In genomic region chr13:109255634-109256033, GRCm38 (mm10) we compare ENCODE assay signal across 14 mouse cellular contexts.
DNase-seq lines count a peak whose midpoint lies in the region.
"Had no signal": no experiment of that assay in that cellular context is flagged by ENCODE, and none has a peak within 500 bp of the region (broad histone marks: within the 10 kb centered on the region; RNA-seq: fewer than 3 reads in every experiment).

No protein-coding gene starts in this region.

- intact Hi-C loops in heart, postnatal 25 days (cut with DNase I) = no loop called here

- peak; percentile 36 for DNase-seq in adrenal gland, postnatal 10 days
- no peak for DNase-seq in adrenal gland, adult 18-20 months (ENCODE audit: low spot score in 2 of 2)
- DNase-seq in heart, postnatal 4 days = peak; percentile 34
- no peak for DNase-seq in heart, postnatal 25 days (ENCODE audit: low spot score)
- peak; percentile 78 for DNase-seq in Muller cell, postnatal 12 days (ENCODE audit: inconsistent ontology term)
- peak; percentile 28 for DNase-seq in kidney, postnatal 10 days
- no peak for DNase-seq in cerebellum, adult 11 months
- DNase-seq in thymus, postnatal 14 days = no peak
- DNase-seq: adrenal gland, adult 8-10 months; cerebellum, adult 11-12 months; gastrocnemius, postnatal 14 days; layer of hippocampus, postnatal 36 days; thymus, adult 18-20 months; thymus, postnatal 4 days had no signal

Comparison
In these comparisons a context has a peak if more than half of its experiments do, and no peak if none do; other contexts are left out.
1. DNase-seq: peak in adrenal gland, postnatal 10 days (single experiment), heart, postnatal 4 days (single experiment), Muller cell, postnatal 12 days (single experiment) and kidney, postnatal 10 days (single experiment); none in adrenal gland, adult 18-20 months (0 of 2), heart, postnatal 25 days (single experiment), cerebellum, adult 11 months (single experiment) and thymus, postnatal 14 days (single experiment).